Mouse (Mus musculus): ENCODE measurements around the gene Mfsd8. TPM values are rescaled to one million over a fixed set of nuclear protein-coding genes. Genes with fewer than 3 reads are reported as not detected.

Gene Mfsd8
- polyA plus RNA-seq, 1 experiment from 2014 or later, result 13.3 TPM

DNA sequence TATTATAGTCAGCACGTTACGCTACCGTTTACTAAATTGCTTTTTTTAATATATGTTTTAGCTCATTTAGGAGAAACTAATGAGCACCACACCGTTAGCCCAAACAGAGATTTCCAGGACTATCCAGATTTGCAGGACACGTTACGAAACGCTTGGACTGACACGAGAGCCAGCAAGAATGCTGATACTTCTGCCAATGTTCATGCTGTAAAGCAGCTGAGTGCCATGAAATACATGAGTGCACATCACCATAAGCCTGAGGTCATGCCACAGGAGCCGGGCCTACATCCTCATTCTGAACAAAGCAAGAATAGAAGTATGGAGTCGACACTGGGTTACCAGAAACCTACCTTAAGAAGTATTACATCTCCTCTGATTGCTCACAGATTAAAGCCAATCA, 38.0 kb downstream of the Mfsd8 start:
- peaks cover 62% of the 10 kb centered on the region for H3K36me3 ChIP-seq (replicated peaks; ENCODE audit: control insufficient read depth, insufficient read depth)
- H3K4me3 ChIP-seq (replicated peaks; ENCODE audit: low read length), result no peak overlapping the region
- no peak overlapping the region for H3K4me2 ChIP-seq (replicated peaks)
- DNase-seq (ENCODE audit: low spot score) (no peak), ATAC-seq (ENCODE audit: low FRiP score) (no peak)
- no peak overlapping the region for H3K9ac ChIP-seq
- H3K27ac ChIP-seq, result no peak overlapping the region
- no peaks in the 10 kb centered on the region for H3K9me3 ChIP-seq (ENCODE audit: control insufficient read depth, low read length)
- 96% methylated on average over 10 of the region's 10 CpGs for WGBS
- no peaks in the 10 kb centered on the region for H3K4me1 ChIP-seq (replicated peaks; ENCODE audit: control insufficient read depth, insufficient read depth, low read length)
- H3K27me3 ChIP-seq (ENCODE audit: control insufficient read depth, insufficient read depth, low read length), result no peaks in the 10 kb centered on the region

DNA sequence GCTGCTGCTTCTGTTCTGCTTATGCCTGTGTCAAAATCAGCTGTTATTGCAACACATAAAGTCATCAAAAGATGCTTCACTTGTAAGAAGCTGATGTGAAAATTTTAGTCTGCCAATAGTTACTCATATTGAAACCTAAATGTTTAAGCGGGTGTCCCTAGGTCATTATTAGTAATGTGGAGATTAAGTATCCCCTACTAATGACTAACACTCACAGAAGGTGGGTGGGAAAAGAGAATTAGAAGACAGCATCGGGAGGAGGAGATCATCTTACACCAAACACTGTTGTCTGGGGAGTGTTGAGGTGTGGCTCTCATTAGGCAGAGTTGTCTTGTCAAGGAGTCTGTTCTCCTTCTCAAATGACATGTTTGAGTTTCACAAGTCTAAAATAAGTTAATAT, 39.8 kb downstream of the Mfsd8 start:
- no peak for DNase-seq (ENCODE audit: low spot score)
- Histone ChIP-seq H3K4me3 (replicated peaks; ENCODE audit: low read length) (no peak overlapping the region), H3K27me3 (ENCODE audit: control insufficient read depth, insufficient read depth, low read length) (no peaks in the 10 kb centered on the region), H3K9me3 (ENCODE audit: control insufficient read depth, low read length) (no peaks in the 10 kb centered on the region), H3K9ac (no peak overlapping the region), H3K4me2 (replicated peaks) (no peak overlapping the region), H3K36me3 (replicated peaks; ENCODE audit: control insufficient read depth, insufficient read depth) (peaks cover 51% of the 10 kb centered on the region), H3K4me1 (replicated peaks; ENCODE audit: control insufficient read depth, insufficient read depth, low read length) (no peaks in the 10 kb centered on the region), H3K27ac (no peak overlapping the region)
- 78% methylated on average over 2 of the region's 2 CpGs for WGBS
- ATAC-seq (ENCODE audit: low FRiP score), result no peak

DNA sequence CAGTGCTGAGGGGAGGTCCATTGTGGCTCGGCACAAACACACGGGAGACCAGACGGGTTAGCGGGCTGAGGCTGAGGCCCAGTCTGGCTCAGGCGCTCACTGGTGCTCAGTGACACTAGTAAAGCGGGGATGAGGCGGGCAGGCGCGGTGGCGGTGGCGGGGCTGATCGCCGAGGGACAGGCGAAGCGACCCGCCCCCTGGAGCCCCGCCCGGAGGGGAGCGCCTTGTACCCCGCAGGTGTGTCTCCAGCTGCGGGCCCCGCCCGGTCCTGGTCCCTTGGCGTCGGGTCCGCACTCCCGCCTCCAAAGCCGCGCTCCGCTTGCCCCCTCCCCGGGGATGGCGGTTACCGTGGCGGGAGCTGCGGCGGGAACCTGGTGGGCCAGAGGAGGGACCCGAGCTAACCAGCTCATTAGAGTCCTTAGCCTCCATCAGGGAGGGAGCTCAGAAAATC, 46.3 kb downstream of the Mfsd8 start:
- peak overlapping the region; percentile 91 for H3K4me3 ChIP-seq (replicated peaks; ENCODE audit: low read length)
- peak overlapping the region; percentile 95 for H3K4me2 ChIP-seq (replicated peaks)
- peaks cover 15% of the 10 kb centered on the region for H3K36me3 ChIP-seq (replicated peaks; ENCODE audit: control insufficient read depth, insufficient read depth)
- H3K4me1 ChIP-seq (replicated peaks; ENCODE audit: control insufficient read depth, insufficient read depth, low read length), result peaks cover 6% of the 10 kb centered on the region; the same call in 1 of the 2 replicates
- H3K27me3 ChIP-seq (ENCODE audit: control insufficient read depth, insufficient read depth, low read length), result no peaks in the 10 kb centered on the region
- no peak for DNase-seq (ENCODE audit: low spot score)
- no peaks in the 10 kb centered on the region for H3K9me3 ChIP-seq (ENCODE audit: control insufficient read depth, low read length)
- peak; percentile 72 for ATAC-seq (ENCODE audit: low FRiP score)
- 0% methylated on average over 29 of the region's 37 CpGs for WGBS
- H3K27ac ChIP-seq, result peak overlapping the region; percentile 36
- H3K9ac ChIP-seq, result peak overlapping the region; percentile 77

DNA sequence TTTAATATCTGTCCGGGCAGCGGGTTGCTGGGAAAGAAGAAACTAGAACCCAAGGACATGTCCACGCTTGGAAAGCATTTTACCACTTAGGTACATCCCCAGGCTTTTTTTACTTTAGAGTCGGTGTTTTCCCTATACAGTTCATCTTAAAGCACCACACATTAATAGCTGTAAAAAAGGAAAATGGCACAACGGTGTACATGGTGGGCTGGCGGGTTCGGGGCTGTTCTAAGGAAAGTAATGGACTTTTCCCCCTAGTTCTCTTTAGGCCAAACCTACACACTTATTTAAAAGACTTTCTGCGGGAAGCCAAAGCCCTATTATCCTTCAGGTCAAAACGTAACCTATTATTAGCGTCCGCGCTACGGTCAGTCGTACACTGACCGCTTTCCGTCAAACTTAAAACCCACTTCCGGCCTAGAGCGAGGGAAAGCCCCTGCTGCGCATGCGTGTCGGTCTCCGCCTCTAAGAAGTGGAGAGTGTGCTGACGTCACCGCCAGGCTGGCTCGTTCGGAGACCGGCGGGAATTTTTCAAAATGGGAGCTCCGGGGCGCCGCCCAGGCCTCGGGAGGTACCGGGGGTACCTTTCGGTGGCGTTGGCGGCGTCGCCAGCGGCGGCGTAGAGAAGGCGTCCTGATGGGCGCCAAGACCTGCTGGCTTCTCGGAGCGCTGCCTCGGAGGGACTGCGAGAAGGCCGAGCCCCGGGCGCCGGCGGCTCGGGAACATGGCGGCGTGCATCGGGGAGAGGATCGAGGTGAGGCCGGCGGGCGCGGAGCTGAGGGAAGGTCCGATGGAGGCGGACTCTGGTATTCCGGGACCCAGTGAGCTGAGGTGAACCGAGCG, 46.9 kb downstream of the Mfsd8 start, which contains the start of gene Plk4:
Plk4 (plus strand) TSS at position 490 of the 843 bp plus-strand sequence.
- Histone ChIP-seq H3K27ac (peak within 1 kb of the TSS; percentile 48), H3K4me2 (replicated peaks) (peak within 1 kb of the TSS; percentile 95)
- 1% methylated on average over 66 of the region's 66 CpGs for WGBS

DNA sequence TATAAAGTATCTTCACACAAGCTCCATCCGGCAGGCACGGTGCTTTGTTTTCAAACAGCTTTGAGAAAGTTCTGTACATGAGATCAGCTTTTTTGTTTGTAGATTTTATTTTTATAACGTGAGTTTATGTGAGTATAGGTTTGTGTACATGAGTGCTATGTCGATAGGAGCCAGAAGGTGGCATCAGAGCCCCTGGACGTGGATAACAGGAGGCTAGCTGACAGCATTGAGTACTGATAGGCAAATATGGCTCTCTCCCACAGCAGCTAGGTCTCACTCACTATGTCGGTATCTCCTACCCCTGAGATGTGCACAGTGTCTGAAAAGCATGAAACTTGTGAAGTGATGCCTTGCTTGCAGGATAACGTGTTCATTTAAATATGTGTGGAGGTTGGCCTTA, 48.2 kb downstream of the Mfsd8 start:
- Histone ChIP-seq H3K4me3 (replicated peaks; ENCODE audit: low read length) (no peak overlapping the region), H3K4me1 (replicated peaks; ENCODE audit: control insufficient read depth, insufficient read depth, low read length) (peaks cover 6% of the 10 kb centered on the region; the same call in 1 of the 2 replicates), H3K4me2 (replicated peaks) (no peak overlapping the region), H3K9me3 (ENCODE audit: control insufficient read depth, low read length) (no peaks in the 10 kb centered on the region), H3K36me3 (replicated peaks; ENCODE audit: control insufficient read depth, insufficient read depth) (peaks cover 10% of the 10 kb centered on the region; the same call in 1 of the 2 replicates), H3K27ac (no peak overlapping the region), H3K9ac (no peak overlapping the region), H3K27me3 (ENCODE audit: control insufficient read depth, insufficient read depth, low read length) (no peaks in the 10 kb centered on the region)
- ATAC-seq (ENCODE audit: low FRiP score), result no peak
- DNase-seq (ENCODE audit: low spot score), result peak; percentile 44
- WGBS, result 38% methylated on average over 7 of the region's 7 CpGs

More for the DNA sequence above, 46.9 kb downstream of the Mfsd8 start, which contains the start of gene Plk4:
- peak; percentile 98 for DNase-seq (ENCODE audit: low spot score)
- peak; percentile 96 for ATAC-seq (ENCODE audit: low FRiP score)
- H3K36me3 ChIP-seq (replicated peaks; ENCODE audit: control insufficient read depth, insufficient read depth), result peaks cover 9% of the 10 kb centered on the region; the same call in 1 of the 2 replicates
- H3K9ac ChIP-seq, result peak within 1 kb of the TSS; percentile 77
- H3K4me1 ChIP-seq (replicated peaks; ENCODE audit: control insufficient read depth, insufficient read depth, low read length), result peaks cover 6% of the 10 kb centered on the region; the same call in 1 of the 2 replicates
- H3K4me3 ChIP-seq (replicated peaks; ENCODE audit: low read length), result peak within 1 kb of the TSS; percentile 91
- H3K9me3 ChIP-seq (ENCODE audit: control insufficient read depth, low read length), result no peaks in the 10 kb centered on the region
- H3K27me3 ChIP-seq (ENCODE audit: control insufficient read depth, insufficient read depth, low read length), result no peaks in the 10 kb centered on the region

DNA sequence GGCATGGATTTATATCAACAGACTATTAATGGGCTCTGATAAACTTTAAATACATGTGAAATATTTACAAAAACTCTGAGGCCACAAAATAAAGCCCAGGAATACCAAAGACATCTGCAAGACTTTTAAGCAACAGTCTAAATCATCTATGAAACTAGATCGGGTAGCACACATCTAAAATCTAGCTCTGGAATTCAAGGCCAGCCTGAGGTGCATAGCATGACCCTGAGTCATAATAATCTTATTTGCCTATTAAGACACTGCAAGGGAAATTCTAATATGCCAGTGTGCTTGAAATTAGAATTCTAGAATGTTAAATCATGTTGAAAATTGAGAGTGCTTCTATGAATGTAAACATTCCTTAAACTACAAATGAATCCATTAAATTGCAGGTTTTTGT, 48.6 kb downstream of the Mfsd8 start:
- Histone ChIP-seq H3K9me3 (ENCODE audit: control insufficient read depth, low read length) (no peaks in the 10 kb centered on the region), H3K9ac (no peak overlapping the region), H3K4me2 (replicated peaks) (no peak overlapping the region), H3K27me3 (ENCODE audit: control insufficient read depth, insufficient read depth, low read length) (no peaks in the 10 kb centered on the region), H3K36me3 (replicated peaks; ENCODE audit: control insufficient read depth, insufficient read depth) (peaks cover 14% of the 10 kb centered on the region; the same call in 1 of the 2 replicates), H3K27ac (no peak overlapping the region), H3K4me3 (replicated peaks; ENCODE audit: low read length) (no peak overlapping the region), H3K4me1 (replicated peaks; ENCODE audit: control insufficient read depth, insufficient read depth, low read length) (peaks cover 6% of the 10 kb centered on the region; the same call in 1 of the 2 replicates)
- ATAC-seq (ENCODE audit: low FRiP score) (no peak), DNase-seq (ENCODE audit: low spot score) (no peak)
- 83% methylated on average over 1 of the region's 1 CpGs for WGBS

DNA sequence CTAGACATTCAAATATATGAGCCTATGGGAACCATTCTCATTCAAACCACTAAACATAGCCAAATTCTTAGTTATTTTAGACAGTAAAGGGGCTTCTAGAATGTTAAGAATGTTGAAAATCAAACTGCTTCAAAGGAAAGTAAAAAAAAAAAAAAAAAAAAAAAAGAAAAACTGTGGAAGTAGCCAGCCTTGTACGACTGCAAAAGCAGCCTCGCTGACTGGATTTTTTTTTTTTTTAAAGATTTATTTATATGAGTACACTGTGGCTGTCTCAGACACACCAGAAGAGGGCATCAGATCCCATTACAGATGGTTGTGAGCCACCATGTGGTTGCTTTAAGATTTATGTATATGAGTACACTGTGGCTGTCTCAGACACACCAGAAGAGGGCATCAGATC, 52.9 kb downstream of the Mfsd8 start:
- Histone ChIP-seq H3K4me2 (replicated peaks) (no peak overlapping the region), H3K4me1 (replicated peaks; ENCODE audit: control insufficient read depth, insufficient read depth, low read length) (no peaks in the 10 kb centered on the region), H3K27me3 (ENCODE audit: control insufficient read depth, insufficient read depth, low read length) (no peaks in the 10 kb centered on the region), H3K36me3 (replicated peaks; ENCODE audit: control insufficient read depth, insufficient read depth) (peaks cover 37% of the 10 kb centered on the region), H3K9me3 (ENCODE audit: control insufficient read depth, low read length) (no peaks in the 10 kb centered on the region), H3K4me3 (replicated peaks; ENCODE audit: low read length) (no peak overlapping the region), H3K27ac (no peak overlapping the region), H3K9ac (no peak overlapping the region)
- no peak for DNase-seq (ENCODE audit: low spot score)
- 92% methylated on average over 2 of the region's 2 CpGs for WGBS
- no peak for ATAC-seq (ENCODE audit: low FRiP score)

Other genes with a start within 250 kb of the Mfsd8 start
- gene Slc25a31, start 138.0 kb downstream of the Mfsd8 start, polyA plus RNA-seq (2014; fragmentation: Nextera tagmentation; extraction: Ambion mirVana), result 0.44 and 0.59 TPM in 2 replicates
- 56.0 and 65.4 TPM in 2 replicates for gene Hspa4l, start 102.4 kb downstream of the Mfsd8 start, polyA plus RNA-seq (2014; fragmentation: Nextera tagmentation; extraction: Ambion mirVana)
- 12.5 and 14.5 TPM in 2 replicates for gene Plk4, start 46.9 kb downstream of the Mfsd8 start, polyA plus RNA-seq (2014; fragmentation: Nextera tagmentation; extraction: Ambion mirVana)
- gene Abhd18, start 84 bp upstream of the Mfsd8 start, polyA plus RNA-seq (2014; fragmentation: Nextera tagmentation; extraction: Ambion mirVana), result 10.7 and 11.3 TPM in 2 replicates
- gene 1700034I23Rik, start 55.7 kb upstream of the Mfsd8 start, polyA plus RNA-seq (2014; fragmentation: Nextera tagmentation; extraction: Ambion mirVana), result 0.53 and 0.72 TPM in 2 replicates
- 4.7 and 5.0 TPM in 2 replicates for gene Larp1b, start 102.9 kb upstream of the Mfsd8 start, polyA plus RNA-seq (2014; fragmentation: Nextera tagmentation; extraction: Ambion mirVana)
- gene Pgrmc2, start 236.2 kb upstream of the Mfsd8 start, polyA plus RNA-seq (2014; fragmentation: Nextera tagmentation; extraction: Ambion mirVana), result 23.2 and 26.1 TPM in 2 replicates